In genomic region chr15:46990201-46990600, GRCm38 (mm10) we compare ENCODE assay signal across 14 mouse cellular contexts.
DNase-seq lines count a peak whose midpoint lies in the region; TF ChIP-seq lines count a peak whose summit lies in the region.
"Had no signal": no experiment of that assay in that cellular context is flagged by ENCODE, and none has a peak within 500 bp of the region (broad histone marks: within the 10 kb centered on the region; RNA-seq: fewer than 3 reads in every experiment).

No protein-coding gene starts in this region.

- no peaks in the 10 kb centered on the region for H3K27me3 ChIP-seq in E14TG2a.4 (ENCODE audit: insufficient read depth, low read length)

- TF ChIP-seq CTCF in layer of hippocampus, adult 2 months (conservative IDR thresholded peaks at IDR 0.05), result peak; percentile 75
- TF ChIP-seq CTCF in E14TG2a.4 (conservative IDR thresholded peaks at IDR 0.05; ENCODE audit: low read length), result peak; percentile 23; the same call in 1 of the 2 replicates

- no peaks in the 10 kb centered on the region for H3K9me3 ChIP-seq in E14TG2a.4 (ENCODE audit: low read length)
- H3K9me3 ChIP-seq: midbrain, embryonic 10.5 days had no signal

- H3K4me3 ChIP-seq in layer of hippocampus, adult 2 months, result no peak overlapping the region
- H3K4me3 ChIP-seq in E14TG2a.4 (replicated peaks; ENCODE audit: low read length), result no peak overlapping the region
- H3K4me3 ChIP-seq: midbrain, embryonic 10.5 days had no signal

- H3K4me1 ChIP-seq in E14TG2a.4 (replicated peaks; ENCODE audit: low read depth, low read length), result no peaks in the 10 kb centered on the region
- H3K4me1 ChIP-seq: midbrain, embryonic 10.5 days had no signal

- no peaks in the 10 kb centered on the region for H3K36me3 ChIP-seq in E14TG2a.4 (ENCODE audit: insufficient read depth, low read length)
- H3K36me3 ChIP-seq: midbrain, embryonic 10.5 days had no signal

- no peak overlapping the region for H3K27ac ChIP-seq in layer of hippocampus, adult 2 months
- H3K27ac ChIP-seq: midbrain, embryonic 10.5 days had no signal

- peak; percentile 26 to 32 for DNase-seq in cerebellum, postnatal 14 days
- DNase-seq in cerebellum, adult 9-11 months, result no peak
- DNase-seq in layer of hippocampus, adult 2 months (ENCODE audit: low spot score in 2 of 2), result peak in 1 of 2 experiments; percentile 18
- no peak for DNase-seq in layer of hippocampus, postnatal 25 days (ENCODE audit: extremely low spot score in 1 of 2, low spot score in 1 of 2)
- DNase-seq in embryo, embryonic 10.5 days (ENCODE audit: low spot score), result peak; percentile 31
- no peak for DNase-seq in gastrocnemius, postnatal 25 days
- DNase-seq in thymus, postnatal 14 days, result no peak
- DNase-seq: adrenal gland, adult 2 months; B cell, adult 2 months; heart, postnatal 4 days; kidney, adult 2 months; spleen, adult 18-20 months had no signal

Comparison
In these comparisons a context has a peak if more than half of its experiments do, and no peak if none do; other contexts are left out.
1. DNase-seq: peak in cerebellum, postnatal 14 days (2 of 2) and embryo, embryonic 10.5 days (single experiment); none in cerebellum, adult 9-11 months (single experiment), layer of hippocampus, postnatal 25 days (0 of 2), gastrocnemius, postnatal 25 days (single experiment) and thymus, postnatal 14 days (single experiment).